21 mouse cellular contexts compared by ENCODE assay signal in the genomic region with DNA sequence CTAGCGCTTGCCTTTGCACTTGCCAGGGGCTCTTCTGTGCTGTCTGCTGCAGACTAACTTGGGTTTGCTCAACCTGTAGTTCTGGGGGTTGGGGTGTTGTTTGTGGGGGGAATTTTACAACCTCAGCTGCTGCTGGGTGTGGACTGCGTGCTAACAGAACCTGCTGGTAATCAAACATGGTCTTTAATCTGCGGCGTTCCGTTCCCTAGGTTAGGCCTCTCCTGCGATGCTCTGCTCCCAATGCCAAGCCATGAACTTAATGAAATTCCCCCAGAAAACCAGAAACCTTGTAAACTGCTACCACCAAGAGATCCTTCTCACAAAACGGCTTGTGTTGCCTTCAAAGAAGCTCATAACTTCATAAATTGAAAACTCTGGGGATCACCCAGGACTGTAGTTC.
DNase-seq lines count a peak whose midpoint lies in the region; ATAC-seq and TF ChIP-seq lines count a peak whose summit lies in the region.
"Had no signal": no experiment of that assay in that cellular context is flagged by ENCODE, and none has a peak within 500 bp of the region (broad histone marks: within the 10 kb centered on the region; RNA-seq: fewer than 3 reads in every experiment).

No protein-coding gene starts in this region.

- H3K4me3 ChIP-seq in limb, embryonic 12.5 days (replicated peaks) = no peak overlapping the region
- H3K4me3 ChIP-seq in limb, embryonic 14.5 days (replicated peaks; ENCODE audit: low read length) = no peak overlapping the region
- H3K4me3 ChIP-seq: embryonic facial prominence, embryonic 13.5 days; embryonic facial prominence, embryonic 15.5 days; erythroblast, embryonic 14.5 days; forebrain, embryonic 10.5 days; forebrain, embryonic 13.5 days; forebrain, embryonic 15.5 days had no signal

- no peaks in the 10 kb centered on the region for H3K27me3 ChIP-seq in limb, embryonic 12.5 days
- H3K27me3 ChIP-seq in limb, embryonic 14.5 days (ENCODE audit: control insufficient read depth, insufficient read depth, low read length) = no peaks in the 10 kb centered on the region
- H3K27me3 ChIP-seq: embryonic facial prominence, embryonic 13.5 days; embryonic facial prominence, embryonic 15.5 days; forebrain, embryonic 13.5 days; forebrain, embryonic 15.5 days had no signal

- H3K4me2 ChIP-seq in limb, embryonic 12.5 days = no peak overlapping the region
- no peak overlapping the region for H3K4me2 ChIP-seq in limb, embryonic 14.5 days (replicated peaks; ENCODE audit: low read depth, low read length, severe bottlenecking)
- H3K4me2 ChIP-seq: embryonic facial prominence, embryonic 13.5 days; embryonic facial prominence, embryonic 15.5 days; forebrain, embryonic 13.5 days; forebrain, embryonic 15.5 days had no signal

- WGBS in limb, embryonic 12.5 days = 25% methylated on average over 7 of the region's 7 CpGs
- 21% methylated on average over 7 of the region's 7 CpGs for WGBS in limb, embryonic 14.5 days

- DNase-seq in forelimb bud, embryonic 11.5 days (ENCODE audit: low read depth, low spot score) = peak; percentile 53
- peak; percentile 55 for DNase-seq in limb, embryonic 14.5 days (ENCODE audit: low spot score)
- no peak for DNase-seq in right cerebral cortex, postnatal 4 days
- DNase-seq in adrenal gland, postnatal 10 days = no peak
- DNase-seq: adrenal gland, adult 2 months; adrenal gland, postnatal 14 days; adrenal gland, postnatal 36 days; cerebellum, adult 11-12 months; cerebellum, adult 2 months; cerebellum, adult 9-10 months; cerebellum, postnatal 10 days; cerebellum, postnatal 25 days; embryo, embryonic 11 days; forebrain, postnatal 0 days had no signal

- H3K4me1 ChIP-seq in limb, embryonic 12.5 days (replicated peaks) = peaks cover 25% of the 10 kb centered on the region
- peaks cover 26% of the 10 kb centered on the region for H3K4me1 ChIP-seq in limb, embryonic 14.5 days (ENCODE audit: control insufficient read depth, insufficient read depth, low read length)
- H3K4me1 ChIP-seq: forebrain, embryonic 10.5 days; forebrain, embryonic 13.5 days; forebrain, embryonic 15.5 days had no signal

- no peaks in the 10 kb centered on the region for H3K36me3 ChIP-seq in limb, embryonic 12.5 days
- H3K36me3 ChIP-seq in limb, embryonic 14.5 days (ENCODE audit: control insufficient read depth, insufficient read depth, low read length) = no peaks in the 10 kb centered on the region
- H3K36me3 ChIP-seq: embryonic facial prominence, embryonic 13.5 days; embryonic facial prominence, embryonic 15.5 days; forebrain, embryonic 10.5 days; forebrain, embryonic 15.5 days had no signal

- peak overlapping the region; percentile 70; the same call in 1 of the 2 replicates for H3K27ac ChIP-seq in limb, embryonic 12.5 days
- H3K27ac ChIP-seq in limb, embryonic 14.5 days (replicated peaks; ENCODE audit: low read depth, low read length) = no peak overlapping the region
- H3K27ac ChIP-seq: embryonic facial prominence, embryonic 13.5 days; embryonic facial prominence, embryonic 15.5 days; forebrain, embryonic 10.5 days; forebrain, embryonic 13.5 days; forebrain, embryonic 15.5 days had no signal

- no peak overlapping the region for H3K9ac ChIP-seq in limb, embryonic 12.5 days (replicated peaks)
- H3K9ac ChIP-seq in limb, embryonic 14.5 days (ENCODE audit: low read depth, low read length, severe bottlenecking) = no peak overlapping the region
- H3K9ac ChIP-seq: embryonic facial prominence, embryonic 13.5 days; embryonic facial prominence, embryonic 15.5 days; forebrain, embryonic 13.5 days; forebrain, embryonic 15.5 days; forebrain, postnatal 0 days had no signal

- ATAC-seq in limb, embryonic 12.5 days (ENCODE audit: insufficient number of reproducible peaks, insufficient read depth, low FRiP score, low TSS enrichment, low read depth) = peak; percentile 71
- ATAC-seq in limb, embryonic 14.5 days (ENCODE audit: low FRiP score, low read depth) = peak; percentile 41; the same call in 1 of the 2 replicates
- ATAC-seq: forebrain, embryonic 13.5 days; forebrain, embryonic 15.5 days; forebrain, postnatal 0 days had no signal

- no peak for TF ChIP-seq POLR2A in limb, embryonic 14.5 days (IDR thresholded peaks at IDR 0.05; ENCODE audit: borderline replicate concordance, extremely low read depth, insufficient read depth, insufficient read length)

- H3K9me3 ChIP-seq in limb, embryonic 12.5 days = no peaks in the 10 kb centered on the region
- H3K9me3 ChIP-seq in limb, embryonic 14.5 days (ENCODE audit: control insufficient read depth, low read length) = no peaks in the 10 kb centered on the region
- H3K9me3 ChIP-seq: embryonic facial prominence, embryonic 13.5 days; embryonic facial prominence, embryonic 15.5 days; forebrain, embryonic 10.5 days; forebrain, embryonic 13.5 days; forebrain, embryonic 15.5 days had no signal

Comparison
In these comparisons a context has a peak if more than half of its experiments do, and no peak if none do; other contexts are left out.
1. DNase-seq: peak in forelimb bud, embryonic 11.5 days (single experiment) and limb, embryonic 14.5 days (single experiment); none in right cerebral cortex, postnatal 4 days (single experiment) and adrenal gland, postnatal 10 days (single experiment).